Comparison of ENCODE assay signal across 9 mouse cellular contexts in genomic region chr8:121675701-121676100, GRCm38 (mm10). TPM values are rescaled to one million over a fixed set of nuclear protein-coding genes. Genes with fewer than 3 reads are reported as not detected.
DNase-seq lines count a peak whose midpoint lies in the region; ATAC-seq and TF ChIP-seq lines count a peak whose summit lies in the region.
"Had no signal": no experiment of that assay in that cellular context is flagged by ENCODE, and none has a peak within 500 bp of the region (broad histone marks: within the 10 kb centered on the region; RNA-seq: fewer than 3 reads in every experiment).

No protein-coding gene starts in this region.

- no peaks in the 10 kb centered on the region; the same call in 1 of the 2 replicates for H3K27me3 ChIP-seq in heart, embryonic 12.5 days (replicated peaks)
- H3K27me3 ChIP-seq in E14TG2a.4 (ENCODE audit: insufficient read depth, low read length): peaks cover 14% of the 10 kb centered on the region
- no peaks in the 10 kb centered on the region for H3K27me3 ChIP-seq in thymus, adult 2 months (ENCODE audit: control insufficient read depth, insufficient read depth, low read length)
- H3K27me3 ChIP-seq in forebrain, embryonic 11.5 days (ENCODE audit: control insufficient read depth, insufficient read depth, low read length): no peaks in the 10 kb centered on the region
- H3K27me3 ChIP-seq: midbrain, embryonic 15.5 days had no signal

- no peak overlapping the region for H3K4me3 ChIP-seq in heart, embryonic 12.5 days
- H3K4me3 ChIP-seq in E14TG2a.4 (replicated peaks; ENCODE audit: low read length): peak overlapping the region; percentile 68
- no peak overlapping the region for H3K4me3 ChIP-seq in thymus, adult 2 months (ENCODE audit: control insufficient read depth, insufficient read depth, low read length)
- H3K4me3 ChIP-seq in forebrain, embryonic 11.5 days (ENCODE audit: low read depth, low read length): no peak overlapping the region
- H3K4me3 ChIP-seq: midbrain, embryonic 15.5 days had no signal

- no peak overlapping the region for H3K9ac ChIP-seq in heart, embryonic 12.5 days
- no peak overlapping the region for H3K9ac ChIP-seq in forebrain, embryonic 11.5 days (ENCODE audit: low read length)
- H3K9ac ChIP-seq: midbrain, embryonic 15.5 days had no signal

- DNase-seq in heart, adult 11 months: peak; percentile 98
- peak; percentile 76 for DNase-seq in gastrocnemius, adult 18-20 months (ENCODE audit: low spot score)
- DNase-seq in lung, adult 18-20 months: peak; percentile 70 to 79
- no peak for DNase-seq in thymus, adult 2 months
- DNase-seq in forebrain, embryonic 11.5 days (ENCODE audit: low spot score): no peak
- no peak for DNase-seq in c-Kit-positive CD71-positive TER-119-positive erythroid progenitor cells, embryonic 14.5 days (ENCODE audit: low spot score)

- no peak for TF ChIP-seq POLR2A in thymus, adult 2 months (IDR thresholded peaks at IDR 0.05; ENCODE audit: control insufficient read depth, extremely low read depth, insufficient read depth, low read length, poor library complexity)

- ATAC-seq in heart, embryonic 12.5 days (ENCODE audit: insufficient number of reproducible peaks, low FRiP score): no peak
- ATAC-seq in forebrain, embryonic 11.5 days (replicated peaks; ENCODE audit: low FRiP score): no peak
- ATAC-seq: midbrain, embryonic 15.5 days had no signal

- H3K9me3 ChIP-seq in heart, embryonic 12.5 days (replicated peaks): no peaks in the 10 kb centered on the region
- no peaks in the 10 kb centered on the region for H3K9me3 ChIP-seq in E14TG2a.4 (ENCODE audit: low read length)
- no peaks in the 10 kb centered on the region for H3K9me3 ChIP-seq in forebrain, embryonic 11.5 days (ENCODE audit: control insufficient read depth, low read length)
- H3K9me3 ChIP-seq: midbrain, embryonic 15.5 days had no signal

- no peak overlapping the region for H3K27ac ChIP-seq in heart, embryonic 12.5 days (ENCODE audit: poor library complexity, severe bottlenecking)
- no peak overlapping the region for H3K27ac ChIP-seq in thymus, adult 2 months (ENCODE audit: control insufficient read depth, insufficient read depth, low read length)
- H3K27ac ChIP-seq in forebrain, embryonic 11.5 days (ENCODE audit: low read depth, low read length): no peak overlapping the region
- H3K27ac ChIP-seq: midbrain, embryonic 15.5 days had no signal

- WGBS in heart, embryonic 12.5 days: 50% methylated on average over 20 of the region's 20 CpGs
- WGBS in thymus, adult 2 months: 63% methylated on average over 20 of the region's 20 CpGs
- WGBS in forebrain, embryonic 11.5 days: 68% methylated on average over 20 of the region's 20 CpGs

- no peaks in the 10 kb centered on the region for H3K36me3 ChIP-seq in heart, embryonic 12.5 days
- no peaks in the 10 kb centered on the region for H3K36me3 ChIP-seq in E14TG2a.4 (ENCODE audit: insufficient read depth, low read length)
- no peaks in the 10 kb centered on the region for H3K36me3 ChIP-seq in thymus, adult 2 months (ENCODE audit: control insufficient read depth, insufficient read depth, low read length)
- H3K36me3 ChIP-seq in forebrain, embryonic 11.5 days (ENCODE audit: control insufficient read depth, insufficient read depth, low read length): no peaks in the 10 kb centered on the region
- H3K36me3 ChIP-seq: midbrain, embryonic 15.5 days had no signal

- H3K4me1 ChIP-seq in heart, embryonic 12.5 days (replicated peaks): peaks cover 6% of the 10 kb centered on the region; the same call in 1 of the 2 replicates
- H3K4me1 ChIP-seq in E14TG2a.4 (replicated peaks; ENCODE audit: low read depth, low read length): peaks cover 29% of the 10 kb centered on the region
- H3K4me1 ChIP-seq in thymus, adult 2 months (replicated peaks; ENCODE audit: control insufficient read depth, insufficient read depth, low read length): no peaks in the 10 kb centered on the region
- H3K4me1 ChIP-seq in forebrain, embryonic 11.5 days (replicated peaks; ENCODE audit: control insufficient read depth, insufficient read depth, low read length): no peaks in the 10 kb centered on the region
- H3K4me1 ChIP-seq: midbrain, embryonic 15.5 days had no signal

- TF ChIP-seq CTCF in E14TG2a.4 (conservative IDR thresholded peaks at IDR 0.05; ENCODE audit: low read length): no peak
- TF ChIP-seq CTCF in thymus, adult 2 months (IDR thresholded peaks at IDR 0.05; ENCODE audit: borderline replicate concordance, control insufficient read depth, extremely low read depth, insufficient read depth, low read length, poor library complexity): no peak

- no peak overlapping the region for H3K4me2 ChIP-seq in heart, embryonic 12.5 days
- no peak overlapping the region for H3K4me2 ChIP-seq in forebrain, embryonic 11.5 days (ENCODE audit: low read depth, low read length, severe bottlenecking)
- H3K4me2 ChIP-seq: midbrain, embryonic 15.5 days had no signal

RNA-seq across cellular contexts. Expression of gene Zcchc14, which starts 23.0 kb away (rescaled TPM):
- 9.2 and 9.9 TPM in 2 replicates for polyA plus RNA-seq in heart, embryonic 12.5 days (2016; fragmentation: Nextera tagmentation; extraction: Ambion mirVana)
- total RNA-seq in gastrocnemius, adult 18-20 months (2021): 10 to 100 TPM; 15.6 to 17.1 TPM
- 5.6 and 6.5 TPM in 2 replicates for polyA plus RNA-seq in thymus, adult 2 months (2012; rRNA removed)
- polyA plus RNA-seq in forebrain, embryonic 11.5 days (2014; fragmentation: Nextera tagmentation; extraction: Ambion mirVana): 27.1 and 27.4 TPM in 2 replicates

RNA-seq across cellular contexts. Expression of gene Jph3, which starts 53.7 kb away (rescaled TPM):
- 0.27 and 0.31 TPM in 2 replicates for polyA plus RNA-seq in heart, embryonic 12.5 days (2016; fragmentation: Nextera tagmentation; extraction: Ambion mirVana)
- under 1 TPM in 1 of 2 experiments, not detected in 1; 0.07 TPM for total RNA-seq in gastrocnemius, adult 18-20 months (2021)
- 0.07 TPM in 1 of 2 replicates, not detected in the other for polyA plus RNA-seq in thymus, adult 2 months (2012; rRNA removed)
- polyA plus RNA-seq in forebrain, embryonic 11.5 days (2014; fragmentation: Nextera tagmentation; extraction: Ambion mirVana): 8.9 and 9.4 TPM in 2 replicates

Comparison
In these comparisons a context has a peak if more than half of its experiments do, and no peak if none do; other contexts are left out.
1. DNase-seq: peak in heart, adult 11 months (single experiment), gastrocnemius, adult 18-20 months (single experiment) and lung, adult 18-20 months (2 of 2); none in thymus, adult 2 months (single experiment), forebrain, embryonic 11.5 days (single experiment) and c-Kit-positive CD71-positive TER-119-positive erythroid progenitor cells, embryonic 14.5 days (single experiment).